Mouse (Mus musculus) cerebellum, adult 9-10 months (tissue): ENCODE results near the gene Cdc20.

Source experiments
- DNase-seq: peaks from one replicate; pipeline ENCODE4 v3.0.0; 2022

Gene Cdc20

GRCm38 (mm10) chr4:118417112-118417797, 19.9 kb downstream of the Cdc20 start:
- DNase-seq = no peak

GRCm38 (mm10) chr4:118416329-118416728, 20.8 kb downstream of the Cdc20 start:
- no peak for DNase-seq

GRCm38 (mm10) chr4:118415779-118416178, 21.4 kb downstream of the Cdc20 start:
- DNase-seq = no peak

- peak; percentile 42 for DNase-seq
These were observed 23.6 kb downstream of the Cdc20 start for GRCm38 (mm10) chr4:118413553-118413952.

- DNase-seq = no peak
These were observed 26.3 kb downstream of the Cdc20 start for GRCm38 (mm10) chr4:118410871-118411270.

- DNase-seq = peak; percentile 88
These were observed 27.8 kb downstream of the Cdc20 start, which contains the start of the genes Szt2 and Med8 for GRCm38 (mm10) chr4:118409142-118409900. Szt2 (minus strand) TSS chr4:118409273. Med8 (plus strand) TSS chr4:118409337.

- no peak for DNase-seq
These were observed 34.5 kb downstream of the Cdc20 start for GRCm38 (mm10) chr4:118402701-118403100.

- no peak for DNase-seq
These were observed 35.2 kb downstream of the Cdc20 start for GRCm38 (mm10) chr4:118401918-118402317.

- DNase-seq = no peak
These were observed 35.7 kb downstream of the Cdc20 start for GRCm38 (mm10) chr4:118401421-118401820.

- no peak for DNase-seq
These were observed 38.8 kb downstream of the Cdc20 start for GRCm38 (mm10) chr4:118398400-118398799.

GRCm38 (mm10) chr4:118396433-118396832, 40.7 kb downstream of the Cdc20 start:
- DNase-seq = no peak

- no peak for DNase-seq
These were observed 41.9 kb downstream of the Cdc20 start for GRCm38 (mm10) chr4:118395289-118395688.

GRCm38 (mm10) chr4:118394505-118394904, 42.6 kb downstream of the Cdc20 start:
- no peak for DNase-seq

- DNase-seq = no peak
These were observed 47.0 kb downstream of the Cdc20 start for GRCm38 (mm10) chr4:118390146-118390545.

GRCm38 (mm10) chr4:118387316-118387715, 49.8 kb downstream of the Cdc20 start:
- no peak for DNase-seq

GRCm38 (mm10) chr4:118383271-118383670, 53.9 kb downstream of the Cdc20 start:
- no peak for DNase-seq
